Mouse (Mus musculus) myocyte (in vitro differentiated cells): ENCODE measurements around the gene Olfr804.

Experiments used
- CEBPB ChIP-seq: IDR thresholded peaks from 2 replicates; pipeline ENCODE4 v1.6.1; 2011; ENCODE audit warnings: mild to moderate bottlenecking, moderate library complexity; ENCODE audit not compliant: poor library complexity, insufficient read depth, severe bottlenecking
- MAX ChIP-seq: IDR thresholded peaks from one replicate; pipeline ENCODE4 v1.6.1; 2011; ENCODE audit warnings: low read depth, mild to moderate bottlenecking, control low read depth
- MYOD1 ChIP-seq, 3 experiments: IDR thresholded peaks; one replicate each; pipeline ENCODE4 v1.6.1; 2011; ENCODE audit warnings: control low read depth in 2 of 3, low read depth in 2 of 3, mild to moderate bottlenecking in 2 of 3, moderate library complexity in 1 of 3; ENCODE audit not compliant: insufficient read length in 2 of 3, control insufficient read depth in 1 of 3
- MYOG ChIP-seq, 3 experiments: IDR thresholded peaks; one replicate each; pipeline ENCODE4 v1.6.1; 2011; ENCODE audit warnings: control low read depth in 2 of 3, low read depth in 2 of 3, mild to moderate bottlenecking in 2 of 3; ENCODE audit not compliant: insufficient read length in 2 of 3, control insufficient read depth in 1 of 3, insufficient read depth in 1 of 3
- POLR2A ChIP-seq: IDR thresholded peaks from one replicate; pipeline ENCODE4 v1.6.1; 2011; ENCODE audit warnings: low read depth, mild to moderate bottlenecking, control low read depth, moderate library complexity; ENCODE audit not compliant: insufficient read length
- POLR2AphosphoS2 ChIP-seq: IDR thresholded peaks from one replicate; pipeline ENCODE4 v1.6.1; 2011; ENCODE audit warnings: low read depth, control low read depth; ENCODE audit not compliant: insufficient read length
- REST ChIP-seq: IDR thresholded peaks from one replicate; pipeline ENCODE4 v1.6.1; 2011; ENCODE audit warnings: mild to moderate bottlenecking, control low read depth, moderate library complexity; ENCODE audit not compliant: insufficient read depth, insufficient read length
- SRF ChIP-seq: IDR thresholded peaks from one replicate; pipeline ENCODE4 v1.6.1; 2011; ENCODE audit warnings: low read depth; ENCODE audit not compliant: control insufficient read depth, insufficient read length
- TCF12 ChIP-seq: IDR thresholded peaks from one replicate; pipeline ENCODE4 v1.6.1; 2011; ENCODE audit warnings: mild to moderate bottlenecking, control low read depth; ENCODE audit not compliant: poor library complexity, insufficient read depth, severe bottlenecking
- USF1 ChIP-seq: IDR thresholded peaks from one replicate; pipeline ENCODE4 v1.6.1; 2011; ENCODE audit warnings: low read depth, mild to moderate bottlenecking, control low read depth, moderate library complexity

- TF ChIP-seq CEBPB, result no peak
- no peak for TF ChIP-seq SRF
- TF ChIP-seq TCF12, result no peak
- TF ChIP-seq MAX, result no peak
- TF ChIP-seq REST, result no peak
- no peak for TF ChIP-seq POLR2AphosphoS2
- TF ChIP-seq POLR2A, result no peak
- TF ChIP-seq MYOG (IDR thresholded peaks at IDR 0.05; ENCODE audit: control insufficient read depth in 1 of 3, insufficient read depth in 1 of 3, insufficient read length in 2 of 3, low read depth in 2 of 3), result no peak
- TF ChIP-seq MYOD1 (IDR thresholded peaks at IDR 0.05; ENCODE audit: control insufficient read depth in 1 of 3, insufficient read length in 2 of 3, low read depth in 2 of 3), result no peak
- no peak for TF ChIP-seq USF1
These were observed 26.3 kb downstream of the Olfr804 start, which contains the start of gene Olfr805 for GRCm38 (mm10) chr10:129729275-129729674.
